Mouse (Mus musculus) liver, embryonic 11.5 days (tissue): ENCODE data around the gene Bcl2l12. TPM values are rescaled to one million over a fixed set of nuclear protein-coding genes. Genes with fewer than 3 reads are reported as not detected.

Source experiments
- ATAC-seq: fragments of 200-750 bp; cut with Nextera tagmentation; replicated peaks from 2 replicates; pipeline ENCODE4 v1.8.0; 2017; ENCODE audit warnings: moderate number of reproducible peaks, mild to moderate bottlenecking, moderate TSS enrichment, moderate library complexity; ENCODE audit not compliant: low FRiP score
- DNase-seq: peaks from one replicate; pipeline ENCODE4 v3.0.0-alpha.2; 2017; ENCODE audit warnings: low spot score
- H3K27ac ChIP-seq: fragments of 300-500 bp; sonication (generic); 2 replicates; pipeline ENCODE4 v1.5.1; 2014; ENCODE audit warnings: mild to moderate bottlenecking, low read depth, low read length, control low read depth
- H3K27me3 ChIP-seq: fragments of 300-500 bp; sonication (generic); replicated peaks from 2 replicates; pipeline ENCODE4 v1.6.1; 2014; ENCODE audit warnings: low read length, mixed read lengths; ENCODE audit not compliant: control insufficient read depth, insufficient read depth
- H3K36me3 ChIP-seq: fragments of 300-500 bp; sonication (generic); 2 replicates; pipeline ENCODE4 v1.6.1; 2014; ENCODE audit warnings: mild to moderate bottlenecking, low read length, moderate library complexity, mixed read lengths; ENCODE audit not compliant: control insufficient read depth, insufficient read depth
- H3K4me1 ChIP-seq: fragments of 300-500 bp; sonication (generic); replicated peaks from 2 replicates; pipeline ENCODE4 v1.6.1; 2014; ENCODE audit warnings: low read length, mixed read lengths; ENCODE audit not compliant: control insufficient read depth, insufficient read depth
- H3K4me2 ChIP-seq: fragments of 300-500 bp; sonication (generic); 2 replicates; pipeline ENCODE4 v1.6.1; 2014; ENCODE audit warnings: mild to moderate bottlenecking, control low read depth, moderate library complexity
- H3K4me3 ChIP-seq: fragments of 300-500 bp; sonication (generic); 2 replicates; pipeline ENCODE4 v1.5.1; 2014; ENCODE audit warnings: low read depth, low read length, control low read depth
- H3K9ac ChIP-seq: fragments of 300-500 bp; sonication (generic); 2 replicates; pipeline ENCODE4 v1.6.1; 2014; ENCODE audit warnings: low read depth, low read length, control low read depth
- H3K9me3 ChIP-seq: fragments of 300-500 bp; sonication (generic); 2 replicates; pipeline ENCODE4 v1.6.1; 2016; ENCODE audit warnings: low read length, inconsistent platforms, mixed read lengths; ENCODE audit not compliant: control insufficient read depth
- WGBS: fragments of 180-500 bp; shearing (Covaris S2); extraction: QIAGEN DNeasy Blood & Tissue Kit; methylation state at CpG from one replicate; pipeline ENCODE4 v1.1.7; 2014; 5-methylcytosine and 5-hydroxymethylcytosine counted together
- polyA plus RNA-seq: library from polyadenylated mRNA; unstranded; fragments of >200 nt; fragmentation: Nextera tagmentation; extraction: Ambion mirVana; gene quantifications from 2 replicates; pipeline ENCODE4 v1.2.1, GENCODE M21; 2014

The Bcl2l12 gene
- polyA plus RNA-seq, 1 experiment from 2014 or later = 39.6 TPM

GRCm38 (mm10) chr7:44962831-44963230 lies 35.7 kb downstream of the Bcl2l12 start:
- WGBS = 80% methylated on average over 5 of the region's 5 CpGs
- ATAC-seq (no peak), DNase-seq (no peak)
- Histone ChIP-seq H3K27ac (no peak overlapping the region), H3K4me2 (no peak overlapping the region), H3K4me3 (no peak overlapping the region), H3K4me1 (peaks cover 6% of the 10 kb centered on the region; the same call in 1 of the 2 replicates), H3K27me3 (no peaks in the 10 kb centered on the region), H3K9ac (no peak overlapping the region), H3K36me3 (no peaks in the 10 kb centered on the region; the same call in 1 of the 2 replicates), H3K9me3 (no peaks in the 10 kb centered on the region)

GRCm38 (mm10) chr7:44962337-44962736 lies 36.2 kb downstream of the Bcl2l12 start:
- H3K36me3 ChIP-seq = no peaks in the 10 kb centered on the region; the same call in 1 of the 2 replicates
- H3K4me2 ChIP-seq = no peak overlapping the region
- WGBS = 62% methylated on average over 8 of the region's 8 CpGs
- peaks cover 6% of the 10 kb centered on the region; the same call in 1 of the 2 replicates for H3K4me1 ChIP-seq
- DNase-seq (no peak), ATAC-seq (no peak)
- no peak overlapping the region for H3K9ac ChIP-seq
- no peaks in the 10 kb centered on the region for H3K9me3 ChIP-seq
- no peak overlapping the region for H3K4me3 ChIP-seq
- H3K27ac ChIP-seq = no peak overlapping the region
- H3K27me3 ChIP-seq = no peaks in the 10 kb centered on the region

- no peaks in the 10 kb centered on the region for H3K9me3 ChIP-seq
- H3K27me3 ChIP-seq = no peaks in the 10 kb centered on the region
- no peak overlapping the region for H3K4me3 ChIP-seq
- no peak overlapping the region for H3K27ac ChIP-seq
- WGBS = 78% methylated on average over 13 of the region's 13 CpGs
- H3K36me3 ChIP-seq = no peaks in the 10 kb centered on the region; the same call in 1 of the 2 replicates
- H3K9ac ChIP-seq = no peak overlapping the region
- ATAC-seq = no peak
- H3K4me1 ChIP-seq = peaks cover 6% of the 10 kb centered on the region; the same call in 1 of the 2 replicates
- DNase-seq = no peak
- H3K4me2 ChIP-seq = no peak overlapping the region
Observed at GRCm38 (mm10) chr7:44960512-44960910, 38.0 kb downstream of the Bcl2l12 start.

- no peaks in the 10 kb centered on the region for H3K9me3 ChIP-seq
- no peak overlapping the region for H3K4me2 ChIP-seq
- no peak overlapping the region for H3K9ac ChIP-seq
- H3K27ac ChIP-seq = no peak overlapping the region
- H3K4me3 ChIP-seq = no peak overlapping the region
- no peak for ATAC-seq
- no peaks in the 10 kb centered on the region; the same call in 1 of the 2 replicates for H3K36me3 ChIP-seq
- WGBS = 75% methylated on average over 10 of the region's 10 CpGs
- no peaks in the 10 kb centered on the region for H3K27me3 ChIP-seq
- peaks cover 6% of the 10 kb centered on the region; the same call in 1 of the 2 replicates for H3K4me1 ChIP-seq
- DNase-seq = no peak
Observed at GRCm38 (mm10) chr7:44959874-44960511, 38.5 kb downstream of the Bcl2l12 start.

- no peak overlapping the region for H3K9ac ChIP-seq
- WGBS = 64% methylated on average over 8 of the region's 8 CpGs
- H3K27me3 ChIP-seq = no peaks in the 10 kb centered on the region
- DNase-seq = no peak
- ATAC-seq = no peak
- H3K27ac ChIP-seq = no peak overlapping the region
- no peaks in the 10 kb centered on the region; the same call in 1 of the 2 replicates for H3K36me3 ChIP-seq
- H3K9me3 ChIP-seq = no peaks in the 10 kb centered on the region
- H3K4me3 ChIP-seq = no peak overlapping the region
- peaks cover 6% of the 10 kb centered on the region; the same call in 1 of the 2 replicates for H3K4me1 ChIP-seq
- no peak overlapping the region for H3K4me2 ChIP-seq
Observed at GRCm38 (mm10) chr7:44959281-44959680, 39.2 kb downstream of the Bcl2l12 start.

GRCm38 (mm10) chr7:44958208-44958607 lies 40.3 kb downstream of the Bcl2l12 start:
- ATAC-seq (no peak), DNase-seq (no peak)

GRCm38 (mm10) chr7:44957183-44957835 lies 41.2 kb downstream of the Bcl2l12 start:
- Histone ChIP-seq H3K9ac (no peak overlapping the region), H3K4me3 (no peak overlapping the region), H3K9me3 (no peaks in the 10 kb centered on the region), H3K27ac (no peak overlapping the region), H3K27me3 (no peaks in the 10 kb centered on the region), H3K4me2 (no peak overlapping the region), H3K36me3 (no peaks in the 10 kb centered on the region), H3K4me1 (peaks cover 6% of the 10 kb centered on the region)
- DNase-seq (no peak), ATAC-seq (no peak)
- 82% methylated on average over 20 of the region's 20 CpGs for WGBS

More at GRCm38 (mm10) chr7:44958208-44958607, 40.3 kb downstream of the Bcl2l12 start:
- WGBS = 39% methylated on average over 7 of the region's 7 CpGs
- Histone ChIP-seq H3K27ac (no peak overlapping the region), H3K4me1 (peaks cover 6% of the 10 kb centered on the region; the same call in 1 of the 2 replicates), H3K36me3 (no peaks in the 10 kb centered on the region), H3K4me3 (no peak overlapping the region), H3K4me2 (no peak overlapping the region), H3K9me3 (no peaks in the 10 kb centered on the region), H3K27me3 (no peaks in the 10 kb centered on the region), H3K9ac (no peak overlapping the region)

GRCm38 (mm10) chr7:44956266-44956665 lies 42.2 kb downstream of the Bcl2l12 start:
- H3K27ac ChIP-seq = no peak overlapping the region
- ATAC-seq (no peak), DNase-seq (no peak)
- no peaks in the 10 kb centered on the region for H3K9me3 ChIP-seq
- 65% methylated on average over 6 of the region's 6 CpGs for WGBS
- no peak overlapping the region for H3K4me2 ChIP-seq
- H3K36me3 ChIP-seq = no peaks in the 10 kb centered on the region
- no peak overlapping the region for H3K4me3 ChIP-seq
- no peak overlapping the region for H3K9ac ChIP-seq
- peaks cover 6% of the 10 kb centered on the region for H3K27me3 ChIP-seq
- H3K4me1 ChIP-seq = peaks cover 13% of the 10 kb centered on the region
